Mouse (Mus musculus): ENCODE data around the gene Fam222b.

- TF ChIP-seq POLR2A (IDR thresholded peaks at IDR 0.05; ENCODE audit: borderline replicate concordance, extremely low read depth, insufficient read depth, insufficient read length, poor library complexity, severe bottlenecking): no peak
- TF ChIP-seq CTCF (IDR thresholded peaks at IDR 0.05; ENCODE audit: borderline replicate concordance, extremely low read depth, insufficient read depth, insufficient read length): no peak
Observed at GRCm38 (mm10) chr11:78121176-78121575, 26.7 kb downstream of the Fam222b start.
